In genomic region chr1:153235576-153235975, GRCm38 (mm10) we compare ENCODE assay signal across 16 mouse cellular contexts. TPM values are rescaled to one million over a fixed set of nuclear protein-coding genes. Genes with fewer than 3 reads are reported as not detected.
DNase-seq lines count a peak whose midpoint lies in the region; ATAC-seq and TF ChIP-seq lines count a peak whose summit lies in the region.
"Had no signal": no experiment of that assay in that cellular context is flagged by ENCODE, and none has a peak within 500 bp of the region (broad histone marks: within the 10 kb centered on the region; RNA-seq: fewer than 3 reads in every experiment).

No protein-coding gene starts in this region.

- TF ChIP-seq CTCF in midbrain, postnatal 0 days (IDR thresholded peaks at IDR 0.05) = no peak

- H3K4me2 ChIP-seq in kidney, embryonic 16.5 days (replicated peaks; ENCODE audit: low read depth, low read length) = no peak overlapping the region
- no peak overlapping the region for H3K4me2 ChIP-seq in midbrain, postnatal 0 days (ENCODE audit: low read depth, low read length, poor library complexity, severe bottlenecking)
- H3K4me2 ChIP-seq in midbrain, embryonic 14.5 days (ENCODE audit: low read length) = no peak overlapping the region
- no peak overlapping the region for H3K4me2 ChIP-seq in hindbrain, embryonic 13.5 days
- H3K4me2 ChIP-seq: forebrain, embryonic 13.5 days; liver, embryonic 13.5 days had no signal

- no peak overlapping the region for H3K9ac ChIP-seq in kidney, embryonic 16.5 days (replicated peaks; ENCODE audit: low read length)
- no peak overlapping the region for H3K9ac ChIP-seq in midbrain, postnatal 0 days (replicated peaks; ENCODE audit: low read length, poor library complexity, severe bottlenecking)
- no peak overlapping the region for H3K9ac ChIP-seq in midbrain, embryonic 14.5 days (replicated peaks; ENCODE audit: low read length)
- H3K9ac ChIP-seq in hindbrain, embryonic 13.5 days = no peak overlapping the region
- H3K9ac ChIP-seq: forebrain, embryonic 13.5 days; liver, embryonic 13.5 days had no signal

- no peak overlapping the region for H3K4me3 ChIP-seq in kidney, embryonic 16.5 days (ENCODE audit: low read length)
- no peak overlapping the region for H3K4me3 ChIP-seq in midbrain, postnatal 0 days (ENCODE audit: low read depth, low read length)
- H3K4me3 ChIP-seq in midbrain, embryonic 14.5 days (replicated peaks; ENCODE audit: low read depth, low read length) = no peak overlapping the region
- H3K4me3 ChIP-seq in hindbrain, embryonic 13.5 days = no peak overlapping the region
- H3K4me3 ChIP-seq: forebrain, embryonic 13.5 days; liver, embryonic 13.5 days; myocyte had no signal

- H3K9me3 ChIP-seq in kidney, embryonic 16.5 days (ENCODE audit: low read length) = no peaks in the 10 kb centered on the region
- no peaks in the 10 kb centered on the region for H3K9me3 ChIP-seq in midbrain, postnatal 0 days (ENCODE audit: low read length)
- no peaks in the 10 kb centered on the region for H3K9me3 ChIP-seq in midbrain, embryonic 14.5 days (ENCODE audit: control insufficient read depth, low read length)
- no peaks in the 10 kb centered on the region for H3K9me3 ChIP-seq in hindbrain, embryonic 13.5 days
- H3K9me3 ChIP-seq: forebrain, embryonic 13.5 days; G1E; liver, embryonic 13.5 days had no signal

- ATAC-seq in kidney, embryonic 16.5 days (ENCODE audit: low FRiP score, low TSS enrichment) = no peak
- ATAC-seq in midbrain, postnatal 0 days (ENCODE audit: low FRiP score) = no peak
- ATAC-seq in midbrain, embryonic 14.5 days (ENCODE audit: low FRiP score, low TSS enrichment) = no peak
- no peak for ATAC-seq in hindbrain, embryonic 13.5 days (ENCODE audit: low FRiP score)
- ATAC-seq: activated CD4-positive, CD25-positive, alpha-beta regulatory T cell, adult 4 months; forebrain, embryonic 13.5 days had no signal

- WGBS in kidney, embryonic 16.5 days = 68% methylated on average over 4 of the region's 4 CpGs
- 70% methylated on average over 4 of the region's 4 CpGs for WGBS in midbrain, postnatal 0 days
- 86% methylated on average over 4 of the region's 4 CpGs for WGBS in midbrain, embryonic 14.5 days
- WGBS in hindbrain, embryonic 13.5 days = 82% methylated on average over 4 of the region's 4 CpGs

- no peaks in the 10 kb centered on the region for H3K4me1 ChIP-seq in kidney, embryonic 16.5 days (ENCODE audit: insufficient read depth, low read length)
- H3K4me1 ChIP-seq in midbrain, postnatal 0 days (ENCODE audit: insufficient read depth, low read length) = no peaks in the 10 kb centered on the region
- no peaks in the 10 kb centered on the region for H3K4me1 ChIP-seq in midbrain, embryonic 14.5 days (ENCODE audit: control insufficient read depth, insufficient read depth, low read length)
- H3K4me1 ChIP-seq in hindbrain, embryonic 13.5 days (replicated peaks) = no peaks in the 10 kb centered on the region
- H3K4me1 ChIP-seq: forebrain, embryonic 13.5 days; liver, embryonic 13.5 days had no signal

- DNase-seq in gastrocnemius, adult 18-20 months (ENCODE audit: low spot score) = peak; percentile 61
- no peak for DNase-seq in gastrocnemius, adult 8-10 months (ENCODE audit: low spot score in 2 of 2)
- DNase-seq in kidney, adult 18-20 months = no peak
- DNase-seq in midbrain, postnatal 0 days (ENCODE audit: low spot score) = peak; percentile 14
- no peak for DNase-seq in midbrain, embryonic 14.5 days
- no peak for DNase-seq in testis, postnatal 10 days (ENCODE audit: low spot score)
- DNase-seq: cerebellum, adult 8-10 months; liver, embryonic 13.5 days; right cerebral cortex, postnatal 14 days; thymus, postnatal 25 days had no signal

- no peaks in the 10 kb centered on the region for H3K27me3 ChIP-seq in kidney, embryonic 16.5 days (ENCODE audit: insufficient read depth, low read length)
- H3K27me3 ChIP-seq in midbrain, postnatal 0 days (ENCODE audit: insufficient read depth, low read length) = no peaks in the 10 kb centered on the region
- no peaks in the 10 kb centered on the region for H3K27me3 ChIP-seq in midbrain, embryonic 14.5 days (ENCODE audit: control insufficient read depth, insufficient read depth, low read length)
- no peaks in the 10 kb centered on the region for H3K27me3 ChIP-seq in hindbrain, embryonic 13.5 days
- H3K27me3 ChIP-seq: forebrain, embryonic 13.5 days; liver, embryonic 13.5 days had no signal

- H3K36me3 ChIP-seq in kidney, embryonic 16.5 days (ENCODE audit: insufficient read depth, low read length) = peaks cover 66% of the 10 kb centered on the region
- H3K36me3 ChIP-seq in midbrain, postnatal 0 days (ENCODE audit: insufficient read depth, low read length) = peaks cover 22% of the 10 kb centered on the region
- H3K36me3 ChIP-seq in midbrain, embryonic 14.5 days (ENCODE audit: control insufficient read depth, insufficient read depth, low read length) = peaks cover 48% of the 10 kb centered on the region
- H3K36me3 ChIP-seq in hindbrain, embryonic 13.5 days = peaks cover 54% of the 10 kb centered on the region

- peak overlapping the region; percentile 34; the same call in 1 of the 2 replicates for H3K27ac ChIP-seq in kidney, embryonic 16.5 days (ENCODE audit: low read length)
- no peak overlapping the region for H3K27ac ChIP-seq in midbrain, postnatal 0 days (ENCODE audit: low read depth, low read length)
- H3K27ac ChIP-seq in midbrain, embryonic 14.5 days (replicated peaks; ENCODE audit: low read depth, low read length) = no peak overlapping the region
- H3K27ac ChIP-seq in hindbrain, embryonic 13.5 days = no peak overlapping the region
- H3K27ac ChIP-seq: forebrain, embryonic 13.5 days; liver, embryonic 13.5 days had no signal

RNA-seq across cellular contexts. Expression of gene Lamc2, which starts 49.3 kb away (rescaled TPM):
- total RNA-seq in gastrocnemius, adult 18-20 months (2021) = 1 to 10 TPM; 3.3 to 9.7 TPM
- 1 to 10 TPM; 1.8 to 4.9 (median 3.0) TPM for total RNA-seq in gastrocnemius, adult 8-10 months (2022)
- 55.5 and 57.4 TPM in 2 replicates for polyA plus RNA-seq in kidney, embryonic 16.5 days (2015; fragmentation: Nextera tagmentation; extraction: Ambion mirVana)
- 5.1 and 7.6 TPM in 2 replicates for total RNA-seq in midbrain, postnatal 0 days (2014; rRNA removed)
- 4.8 and 5.0 TPM in 2 replicates for polyA plus RNA-seq in midbrain, postnatal 0 days (2015; fragmentation: Nextera tagmentation; extraction: Ambion mirVana)
- 1.3 and 2.3 TPM in 2 replicates for polyA plus RNA-seq in midbrain, embryonic 14.5 days (2014; fragmentation: Nextera tagmentation; extraction: Ambion mirVana)
- polyA plus RNA-seq in hindbrain, embryonic 13.5 days (2015; fragmentation: Nextera tagmentation; extraction: Ambion mirVana) = 0.80 and 0.84 TPM in 2 replicates
- polyA plus RNA-seq: G1E had no signal

Comparison
In these comparisons a context has a peak if more than half of its experiments do, and no peak if none do; other contexts are left out.
1. DNase-seq: peak in gastrocnemius, adult 18-20 months (single experiment) and midbrain, postnatal 0 days (single experiment); none in gastrocnemius, adult 8-10 months (0 of 2), kidney, adult 18-20 months (single experiment), midbrain, embryonic 14.5 days (single experiment) and testis, postnatal 10 days (single experiment).